Mouse (Mus musculus) cerebellum, adult 2 months (tissue): Measurements from ENCODE around the gene Slc35b2.

Source experiments
- CTCF ChIP-seq: fragments of 200-500 bp; IDR thresholded peaks from 2 replicates; pipeline ENCODE4 v1.5.1; 2011; ENCODE audit warnings: low read depth, mild to moderate bottlenecking, control low read depth, low read length, moderate library complexity, borderline replicate concordance; ENCODE audit not compliant: insufficient read depth
- POLR2A ChIP-seq: fragments of 200-500 bp; IDR thresholded peaks from 2 replicates; pipeline ENCODE4 v1.6.1; 2011; ENCODE audit warnings: low read length, control low read depth, borderline replicate concordance; ENCODE audit not compliant: insufficient read depth

DNA sequence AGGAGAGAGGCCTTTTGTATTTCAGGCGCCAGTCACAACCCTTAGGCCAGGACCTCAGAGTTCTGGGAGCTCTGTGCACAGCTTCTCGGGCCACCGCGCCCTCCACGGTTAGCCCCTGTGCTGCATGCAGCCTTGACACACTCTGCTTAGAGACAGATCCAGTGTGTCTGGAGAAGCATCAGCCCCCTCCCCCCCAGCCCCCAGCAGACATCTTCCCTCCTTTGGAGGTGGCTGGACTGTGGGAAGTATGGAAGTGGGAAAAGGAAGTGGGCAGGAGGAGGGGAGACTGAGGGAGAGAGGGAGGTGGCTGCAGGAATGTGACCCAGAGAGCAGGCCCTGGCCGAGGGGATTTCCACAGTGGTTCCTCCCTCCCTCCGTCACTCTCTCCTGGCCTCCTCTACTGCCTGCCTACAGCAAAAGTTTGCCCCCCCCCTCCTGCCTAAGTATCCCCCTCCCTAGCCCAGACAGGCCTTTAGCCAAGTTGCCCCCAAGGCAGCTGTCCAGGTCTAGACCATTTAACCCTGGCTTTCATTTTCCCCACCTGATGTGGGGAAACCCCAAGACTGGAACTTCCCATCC lies 6.3 kb upstream of the Slc35b2 start:
- TF ChIP-seq POLR2A (no peak), CTCF (no peak)
